Mouse (Mus musculus) layer of hippocampus, postnatal 14 days (tissue): ENCODE results near the gene Twf2. TPM values are rescaled to one million over a fixed set of nuclear protein-coding genes. Genes with fewer than 3 reads are reported as not detected.
"Not testable (repeated sequence)": the region's sequence is repeated elsewhere in the genome, so short reads cannot be mapped to it uniquely, and the experiment has no call there.

Source experiments
- DNase-seq, 2 experiments: peaks; one replicate each; pipeline ENCODE4 v3.0.0; 2021 to 2022; ENCODE audit warnings: low spot score in 2 of 2, mixed read lengths in 1 of 2
- long read RNA-seq, 2 experiments: library from polyadenylated mRNA; stranded (forward); transcript quantifications; one replicate each; pipeline ENCODE4 v2.0.0; 2021
- total RNA-seq, 2 experiments: library from RNA; stranded (reverse); gene quantifications; 2 replicates each; pipeline ENCODE4 v1.2.3; 2021

Twf2 gene
- total RNA-seq, result 10 to 100 TPM; 49.2 to 49.7 TPM
- long read RNA-seq, experiment 1, transcript Twf2-201 (9 exons, 1,596 nt), result major isoform, 42 of 49 reads
- long read RNA-seq, experiment 1, partial matches to known transcripts, result 0 of 49 reads
- long read RNA-seq, experiment 1, other reads (novel, unspliced or antisense), result 7 of 49 reads
- long read RNA-seq, experiment 2, transcript Twf2-201 (9 exons, 1,596 nt), result major isoform, 51 of 60 reads
- long read RNA-seq, experiment 2, partial matches to known transcripts, result 1 of 60 reads
- long read RNA-seq, experiment 2, other reads (novel, unspliced or antisense), result 5 of 60 reads

- DNase-seq, result peak; percentile 91 to 93
Measured at GRCm38 (mm10) chr9:106202819-106203636, at the start of gene Twf2. Gene Twf2, plus strand, starts transcription at chr9:106203108.

- DNase-seq, result no peak
Measured at GRCm38 (mm10) chr9:106154106-106154505, 48.8 kb upstream of the Twf2 start.

- peak; percentile 57 to 77 for DNase-seq
Measured at GRCm38 (mm10) chr9:106156419-106156818, 46.5 kb upstream of the Twf2 start.

GRCm38 (mm10) chr9:106156921-106157622 lies 45.8 kb upstream of the Twf2 start:
- no peak for DNase-seq

GRCm38 (mm10) chr9:106157623-106157925 lies 45.3 kb upstream of the Twf2 start:
- no peak for DNase-seq

- DNase-seq, result no peak
Measured at GRCm38 (mm10) chr9:106158037-106158491, 44.8 kb upstream of the Twf2 start, which contains the start of gene Glyctk. Gene Glyctk, minus strand, starts transcription at chr9:106158138.

DNA sequence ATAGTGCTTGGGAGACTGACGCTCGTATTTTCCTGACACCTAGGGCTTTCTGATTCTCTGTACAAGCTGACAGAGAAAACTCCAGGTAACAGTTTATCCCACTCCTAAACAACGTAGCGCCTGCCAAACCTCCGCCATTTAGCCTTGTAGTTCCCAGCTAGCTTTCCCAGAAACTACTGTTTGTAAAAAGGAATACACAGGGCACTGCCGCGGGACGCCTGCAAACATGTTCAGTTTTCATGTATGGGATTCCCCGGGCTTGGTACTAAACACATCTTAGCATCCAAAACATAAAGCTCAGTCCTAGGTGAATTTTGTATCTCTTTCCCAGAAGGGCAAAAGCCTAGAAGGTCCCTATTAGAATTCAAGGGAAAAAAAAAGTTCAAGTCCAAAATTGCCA lies 43.7 kb upstream of the Twf2 start:
- no peak for DNase-seq

DNA sequence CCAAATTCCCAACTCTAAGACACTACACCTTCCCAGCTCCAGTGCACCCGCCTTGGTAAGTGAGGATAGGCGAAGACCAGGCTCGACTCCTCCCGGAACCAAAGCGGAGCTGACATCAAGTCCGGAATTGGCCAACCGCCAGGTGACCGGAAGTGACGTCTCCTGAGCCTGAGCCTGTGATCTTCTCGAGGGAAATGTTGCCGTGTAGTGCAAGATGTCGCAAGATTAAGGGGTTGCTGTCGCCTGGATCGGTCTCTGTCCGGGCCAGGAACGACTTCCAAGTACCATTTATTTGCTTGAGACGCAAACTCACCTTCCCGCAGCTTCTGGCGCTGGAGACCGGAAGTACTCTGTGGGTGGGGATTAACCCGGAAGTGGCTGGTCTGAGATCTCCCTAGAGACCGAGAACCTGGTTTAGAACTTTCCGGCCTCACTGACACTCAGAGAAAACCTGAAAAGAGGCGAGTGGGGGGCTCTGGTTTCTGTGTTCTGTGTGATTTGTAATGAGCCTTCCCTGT lies 43.1 kb upstream of the Twf2 start:
- peak; percentile 91 to 93 for DNase-seq

DNA sequence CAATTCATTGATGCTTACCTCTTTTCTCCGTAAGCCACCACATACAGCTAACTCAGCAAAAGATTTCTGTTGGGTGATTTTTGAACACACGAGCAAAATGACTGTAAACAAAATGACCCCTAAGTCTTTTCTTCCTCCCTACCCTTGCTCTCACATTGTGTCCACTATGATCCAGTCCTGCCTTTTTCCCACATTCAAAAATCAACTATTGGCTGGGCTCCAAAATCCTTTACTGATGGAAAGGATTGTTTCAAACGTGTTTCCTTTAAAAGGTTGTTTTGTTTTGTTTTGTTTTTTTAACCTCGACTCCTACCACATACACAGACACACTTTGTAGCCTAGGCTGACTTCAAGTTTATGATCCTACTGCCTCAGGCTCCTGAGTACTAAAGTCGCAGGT lies 42.5 kb upstream of the Twf2 start:
- no peak for DNase-seq

DNA sequence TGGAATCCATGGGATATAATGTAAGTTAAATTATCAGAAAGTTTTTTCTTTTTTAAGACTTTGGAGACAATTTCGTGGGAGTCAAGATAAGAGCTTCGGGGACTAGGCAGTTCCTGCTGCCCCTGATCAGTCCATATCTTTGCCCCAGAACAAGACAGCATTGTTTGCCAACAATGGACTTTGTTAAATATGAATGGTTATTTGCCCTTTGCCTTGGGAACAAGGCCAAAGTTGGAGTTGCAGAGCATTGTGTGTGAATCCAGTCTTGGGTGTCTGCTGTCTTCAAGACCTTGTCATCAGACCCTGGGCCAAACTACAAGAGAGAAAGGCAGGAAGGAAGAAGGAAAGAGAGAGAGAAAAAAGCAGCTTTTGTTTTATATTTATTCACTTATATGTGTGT lies 36.2 kb upstream of the Twf2 start:
- no peak for DNase-seq

GRCm38 (mm10) chr9:106167241-106167640 lies 35.7 kb upstream of the Twf2 start:
- DNase-seq, result no peak

- DNase-seq, result no peak
Measured at GRCm38 (mm10) chr9:106167703-106168102, 35.2 kb upstream of the Twf2 start.

DNA sequence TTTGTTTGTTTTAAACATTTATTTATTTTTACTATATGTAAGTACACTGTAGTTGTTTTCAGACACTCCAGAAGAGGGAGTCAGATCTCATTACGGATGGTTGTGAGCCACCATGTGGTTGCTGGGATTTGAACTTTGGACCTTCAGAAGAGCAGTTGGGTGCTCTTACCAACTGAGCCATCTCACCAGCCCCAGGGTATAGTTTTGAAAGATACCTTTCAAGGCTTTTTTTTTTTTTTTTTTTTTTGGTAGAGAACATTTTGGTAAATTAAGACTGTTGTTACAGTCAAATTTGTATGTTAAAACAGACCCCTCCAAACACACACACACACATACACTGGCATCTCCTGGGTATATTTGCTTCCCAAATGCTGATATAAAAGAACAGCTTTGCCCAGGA lies 33.9 kb upstream of the Twf2 start:
- DNase-seq, result not testable (repeated sequence)

DNA sequence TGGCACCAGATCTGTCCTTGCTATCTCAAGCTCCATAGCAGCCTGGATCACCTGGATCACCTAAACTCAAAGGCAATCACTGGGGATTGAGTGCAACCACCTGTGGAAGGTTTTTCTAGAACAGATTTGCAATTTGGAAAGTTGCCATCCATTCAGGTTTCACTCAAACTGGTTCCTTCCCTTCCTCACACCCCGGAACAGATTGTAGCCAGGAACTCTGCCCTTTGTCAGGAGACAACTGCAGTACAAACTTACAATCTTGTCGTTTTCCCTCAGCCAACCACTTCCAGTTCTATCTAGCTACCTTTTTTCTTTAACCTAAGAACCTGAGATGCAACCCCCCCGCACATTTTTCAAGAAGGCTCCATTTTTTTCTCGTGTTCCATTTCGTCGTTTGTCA lies 33.0 kb upstream of the Twf2 start:
- no peak for DNase-seq

DNA sequence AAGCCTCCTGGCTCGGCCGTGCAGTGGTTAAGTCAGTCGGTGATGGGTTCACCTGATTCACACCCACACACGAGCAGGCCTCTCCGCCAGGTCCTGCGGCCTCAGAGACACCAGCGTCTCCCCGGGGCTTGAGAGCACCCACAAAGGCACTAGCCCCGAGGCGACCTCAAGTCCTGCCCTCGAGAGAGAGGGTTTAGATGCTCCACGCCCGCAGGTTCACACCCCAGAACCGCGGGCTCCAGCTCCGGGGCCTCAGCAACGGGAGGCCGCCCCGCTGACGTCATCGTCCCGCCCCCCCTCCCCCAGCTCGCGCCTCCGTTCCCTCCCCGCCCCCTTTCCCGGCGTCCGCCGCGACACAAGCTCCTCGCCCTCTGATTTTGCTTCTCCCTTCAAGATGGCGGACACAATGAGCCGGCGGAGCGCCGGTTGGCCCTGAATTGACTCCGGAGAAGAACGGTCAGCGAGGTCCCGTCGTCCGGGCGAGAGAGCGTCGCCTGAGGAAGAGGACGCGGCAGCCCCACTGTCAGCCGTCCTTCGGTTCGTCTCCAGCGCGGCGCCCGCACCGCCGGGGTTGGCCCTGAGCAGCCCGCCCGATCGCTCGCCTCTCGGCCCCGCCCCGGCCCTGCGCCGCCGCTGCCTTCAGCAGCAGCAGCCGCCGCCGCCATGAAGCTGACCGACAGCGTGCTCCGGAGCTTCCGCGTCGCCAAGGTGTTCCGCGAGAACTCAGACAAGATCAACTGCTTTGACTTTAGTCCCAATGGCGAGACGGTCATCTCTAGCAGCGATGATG lies 32.2 kb upstream of the Twf2 start, which contains the start of gene Wdr82:
TSS of gene Wdr82 (plus strand) at position 373 of the 790 bp plus-strand sequence.
- DNase-seq, result peak; percentile 87 to 91

DNA sequence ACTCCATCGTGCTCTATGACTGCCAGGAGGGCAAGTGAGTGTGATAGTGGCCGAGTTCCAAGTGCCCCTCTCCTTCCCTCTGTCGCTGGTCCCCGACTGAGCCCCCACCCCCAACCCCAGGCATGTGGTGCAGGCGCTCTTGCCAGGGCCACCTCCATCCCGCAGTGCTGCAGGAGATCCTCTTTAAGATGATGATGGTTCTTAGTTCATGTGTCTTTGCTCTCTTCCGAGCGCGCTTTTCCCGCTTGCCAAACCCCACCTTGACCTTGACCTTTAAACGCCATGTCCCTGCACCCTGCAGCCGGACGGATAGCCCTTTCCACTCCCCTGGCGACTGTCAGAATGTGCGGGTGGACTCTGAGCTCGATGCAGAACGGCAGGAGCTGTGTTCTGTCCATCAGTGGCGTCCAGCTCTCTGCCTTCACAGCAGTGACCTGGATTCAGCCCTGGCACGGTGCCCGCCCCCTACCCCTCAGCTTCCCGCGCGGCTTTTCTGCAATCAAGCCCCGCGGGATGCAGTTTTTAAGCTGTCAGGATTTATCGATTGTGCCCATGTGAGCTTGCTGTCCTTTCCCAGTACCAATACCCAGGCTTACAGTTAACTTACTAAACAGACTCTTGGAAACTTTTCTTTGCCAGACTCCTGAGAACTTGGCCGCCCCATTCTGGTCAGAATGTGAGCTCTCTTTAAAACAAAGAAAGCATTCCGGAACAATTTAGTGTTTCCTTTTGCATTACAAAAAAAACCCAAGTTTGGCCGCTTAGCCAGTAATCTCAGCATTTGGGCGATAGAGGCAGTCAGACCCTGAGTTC lies 31.4 kb upstream of the Twf2 start:
- peak; percentile 61 for DNase-seq

- DNase-seq, result no peak
Measured at GRCm38 (mm10) chr9:106172527-106172926, 30.4 kb upstream of the Twf2 start.

DNA sequence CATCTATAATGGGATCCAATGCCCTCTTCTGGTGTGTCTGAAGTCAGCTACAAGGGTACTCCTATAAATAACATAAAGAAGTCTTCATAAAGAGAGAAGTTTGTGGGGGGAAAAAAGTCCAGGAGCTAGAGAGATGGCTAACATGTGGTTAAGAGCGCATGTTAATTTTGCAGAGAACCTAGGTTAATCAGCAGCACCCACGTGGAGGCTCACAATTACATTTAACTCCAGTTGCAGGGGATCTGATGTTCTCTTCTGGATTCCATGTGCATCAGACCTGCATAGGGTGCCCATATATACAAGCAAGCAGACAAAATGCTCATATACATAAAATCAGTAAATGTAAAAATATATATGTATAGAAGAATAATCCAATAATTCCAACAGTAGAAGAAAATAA lies 29.5 kb upstream of the Twf2 start:
- DNase-seq, result no peak

DNA sequence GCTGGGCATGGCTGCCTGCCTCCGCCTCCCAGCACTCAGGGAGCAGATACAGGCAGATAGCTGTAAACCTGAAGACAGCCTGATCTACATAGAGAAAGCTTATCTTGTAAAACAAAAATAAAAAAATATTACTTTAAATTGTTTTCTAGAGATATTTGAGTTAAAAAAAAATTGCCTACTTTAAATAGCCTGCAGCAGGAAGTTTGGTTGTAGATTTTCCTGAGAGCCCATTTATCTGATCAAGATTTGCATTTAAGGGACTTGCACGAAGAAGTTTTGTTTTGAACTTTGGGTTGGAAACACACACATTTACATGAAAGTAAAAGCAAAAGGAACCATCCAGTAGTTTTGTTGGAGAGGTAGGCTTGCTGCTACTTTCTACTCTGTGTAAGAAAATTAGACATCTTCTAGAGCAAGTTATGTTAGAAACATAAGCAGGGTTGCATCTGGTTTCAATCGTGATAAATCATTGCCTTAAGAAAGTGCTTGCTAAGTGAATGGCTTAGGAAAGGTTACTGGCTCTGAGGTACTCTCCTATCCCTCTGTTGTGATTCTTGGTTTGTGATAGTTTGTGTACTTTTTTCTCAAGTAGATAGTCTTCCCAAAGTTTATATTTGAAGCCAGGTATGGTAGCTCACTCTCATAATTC lies 27.2 kb upstream of the Twf2 start:
- DNase-seq, result no peak
